10 mouse cellular contexts compared by ENCODE assay signal in the genomic region with DNA sequence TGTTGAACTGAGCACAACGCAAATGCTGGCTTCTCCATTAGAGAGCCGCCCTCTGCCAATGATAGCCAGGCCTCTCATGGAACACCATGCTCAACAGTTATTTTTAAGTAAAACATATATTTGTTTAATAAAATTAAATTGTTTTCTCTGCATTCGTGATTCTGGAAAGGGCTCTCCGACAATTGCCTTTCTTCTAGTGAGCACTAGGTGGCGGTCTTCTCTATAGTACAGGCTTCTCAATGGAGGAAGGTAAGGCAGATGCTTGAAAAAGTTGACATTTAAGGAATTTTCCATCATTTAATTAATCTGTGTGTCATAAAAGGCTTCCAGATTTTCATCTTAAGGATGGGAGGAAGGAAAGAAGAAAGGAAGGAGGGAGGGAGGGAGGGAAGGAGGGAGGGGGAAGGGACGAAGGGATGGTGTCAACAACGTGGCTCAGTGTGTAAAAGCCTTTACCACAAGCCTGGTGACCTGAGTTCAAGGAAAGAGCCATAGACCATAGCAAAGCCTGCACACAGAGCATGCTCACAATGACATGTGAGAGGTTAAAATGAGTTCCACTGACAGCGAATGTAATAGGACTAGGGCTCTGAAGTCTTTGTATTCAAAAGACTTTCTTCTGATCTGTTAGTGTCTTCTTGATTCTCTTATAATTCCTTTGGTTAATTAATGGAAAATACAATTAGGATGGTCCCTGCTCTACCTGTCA. TPM values are rescaled to one million over a fixed set of nuclear protein-coding genes. Genes with fewer than 3 reads are reported as not detected.
DNase-seq lines count a peak whose midpoint lies in the region; ATAC-seq lines count a peak whose summit lies in the region.
"Had no signal": no experiment of that assay in that cellular context is flagged by ENCODE, and none has a peak within 500 bp of the region (broad histone marks: within the 10 kb centered on the region; RNA-seq: fewer than 3 reads in every experiment).

No protein-coding gene starts in this region.

- peak; percentile 62 for DNase-seq in forebrain, embryonic 14.5 days (ENCODE audit: low spot score)
- no peak for DNase-seq in forebrain, embryonic 10.5 days (ENCODE audit: extremely low spot score, low spot score)
- DNase-seq in neural tube, embryonic 10.5 days (ENCODE audit: extremely low spot score, low spot score): no peak
- DNase-seq in c-Kit-positive CD71-negative TER-119-negative erythroid progenitor cells, embryonic 14.5 days (ENCODE audit: low read depth): peak; percentile 16
- DNase-seq in kidney, adult 8-10 months: peak; percentile 6 to 14

- no peaks in the 10 kb centered on the region for H3K4me1 ChIP-seq in forebrain, embryonic 14.5 days (ENCODE audit: control insufficient read depth, insufficient read depth, low read length)
- H3K4me1 ChIP-seq in forebrain, embryonic 10.5 days: peaks cover 23% of the 10 kb centered on the region
- H3K4me1 ChIP-seq in neural tube, embryonic 13.5 days (replicated peaks): no peaks in the 10 kb centered on the region

- no peak overlapping the region for H3K27ac ChIP-seq in forebrain, embryonic 14.5 days (ENCODE audit: low read depth, low read length)
- H3K27ac ChIP-seq in forebrain, embryonic 10.5 days: no peak overlapping the region
- H3K27ac ChIP-seq in neural tube, embryonic 13.5 days (replicated peaks): no peak overlapping the region

- H3K27me3 ChIP-seq in forebrain, embryonic 14.5 days (replicated peaks; ENCODE audit: control insufficient read depth, insufficient read depth, low read length): no peaks in the 10 kb centered on the region
- peaks cover 8% of the 10 kb centered on the region; the same call in 1 of the 2 replicates for H3K27me3 ChIP-seq in forebrain, embryonic 10.5 days (ENCODE audit: poor library complexity, severe bottlenecking)
- H3K27me3 ChIP-seq in neural tube, embryonic 13.5 days: no peaks in the 10 kb centered on the region

- H3K9ac ChIP-seq in forebrain, embryonic 14.5 days (ENCODE audit: low read length): no peak overlapping the region
- H3K9ac ChIP-seq in neural tube, embryonic 13.5 days: no peak overlapping the region

- 0 out of 2 replicates have a peak, but pooled peaks have one; percentile 40 for ATAC-seq in forebrain, embryonic 14.5 days
- ATAC-seq in neural tube, embryonic 13.5 days (ENCODE audit: low read depth): no peak
- peak; percentile 67; the same call in 1 of the 2 replicates for ATAC-seq in megakaryocyte-erythroid progenitor cell, adult 5-6 weeks (replicated peaks; ENCODE audit: low FRiP score, low TSS enrichment, poor library complexity, severe bottlenecking)
- no peak for ATAC-seq in erythroid progenitor cell, adult 5-6 weeks (replicated peaks; ENCODE audit: low FRiP score, poor library complexity, severe bottlenecking)

- H3K4me2 ChIP-seq in forebrain, embryonic 14.5 days (ENCODE audit: low read length): no peak overlapping the region
- peak overlapping the region; percentile 35 for H3K4me2 ChIP-seq in neural tube, embryonic 13.5 days

- no peaks in the 10 kb centered on the region for H3K36me3 ChIP-seq in forebrain, embryonic 14.5 days (ENCODE audit: control insufficient read depth, insufficient read depth, low read length)
- no peaks in the 10 kb centered on the region for H3K36me3 ChIP-seq in forebrain, embryonic 10.5 days (replicated peaks)
- no peaks in the 10 kb centered on the region for H3K36me3 ChIP-seq in neural tube, embryonic 13.5 days

- no peak overlapping the region for H3K4me3 ChIP-seq in forebrain, embryonic 14.5 days (ENCODE audit: low read depth, low read length)
- no peak overlapping the region for H3K4me3 ChIP-seq in forebrain, embryonic 10.5 days
- H3K4me3 ChIP-seq in neural tube, embryonic 13.5 days: no peak overlapping the region

- WGBS in forebrain, embryonic 14.5 days: 38% methylated on average over 8 of the region's 8 CpGs
- WGBS in forebrain, embryonic 10.5 days: 40% methylated on average over 8 of the region's 8 CpGs
- 37% methylated on average over 8 of the region's 8 CpGs for WGBS in neural tube, embryonic 13.5 days

- no peaks in the 10 kb centered on the region for H3K9me3 ChIP-seq in forebrain, embryonic 14.5 days (replicated peaks; ENCODE audit: control insufficient read depth, low read length)
- H3K9me3 ChIP-seq in forebrain, embryonic 10.5 days: no peaks in the 10 kb centered on the region
- no peaks in the 10 kb centered on the region for H3K9me3 ChIP-seq in neural tube, embryonic 13.5 days

RNA-seq across cellular contexts. Expression of a gene that starts 4.4 kb away (rescaled TPM):
- not detected in 2 replicates for polyA plus RNA-seq in forebrain, embryonic 14.5 days (2014; fragmentation: Nextera tagmentation; extraction: Ambion mirVana)
- 2.0 and 2.9 TPM in 2 replicates for polyA plus RNA-seq in forebrain, embryonic 10.5 days (2016; fragmentation: Nextera tagmentation; extraction: Ambion mirVana)
- polyA plus RNA-seq in neural tube, embryonic 13.5 days (2015; fragmentation: Nextera tagmentation; extraction: Ambion mirVana): not detected in 2 replicates
- not detected in 2 replicates for total RNA-seq in megakaryocyte-erythroid progenitor cell, adult 5-6 weeks (2014; fragmentation: Nextera tagmentation)
- not detected in 2 replicates for total RNA-seq in megakaryocyte-erythroid progenitor cell, adult 5-6 weeks (2017)
- not detected in 2 replicates for total RNA-seq in erythroid progenitor cell, adult 5-6 weeks (2015; ENCODE audit: low replicate concordance)
- not detected in 2 replicates for total RNA-seq in erythroid progenitor cell, adult 5-6 weeks (2017; ENCODE audit: low replicate concordance)
- total RNA-seq: adrenal gland, postnatal 36 days; layer of hippocampus, postnatal 25 days had no signal

RNA-seq across cellular contexts. Expression of a gene that starts 14.0 kb away (rescaled TPM):
- not detected in 2 replicates for polyA plus RNA-seq in forebrain, embryonic 14.5 days (2014; fragmentation: Nextera tagmentation; extraction: Ambion mirVana)
- 0.22 and 0.37 TPM in 2 replicates for polyA plus RNA-seq in forebrain, embryonic 10.5 days (2016; fragmentation: Nextera tagmentation; extraction: Ambion mirVana)
- 0.21 TPM in 1 of 2 replicates, not detected in the other for polyA plus RNA-seq in neural tube, embryonic 13.5 days (2015; fragmentation: Nextera tagmentation; extraction: Ambion mirVana)
- not detected in 2 replicates for total RNA-seq in megakaryocyte-erythroid progenitor cell, adult 5-6 weeks (2014; fragmentation: Nextera tagmentation)
- not detected in 2 replicates for total RNA-seq in megakaryocyte-erythroid progenitor cell, adult 5-6 weeks (2017)
- total RNA-seq in erythroid progenitor cell, adult 5-6 weeks (2015; ENCODE audit: low replicate concordance): not detected in 2 replicates
- not detected in 2 replicates for total RNA-seq in erythroid progenitor cell, adult 5-6 weeks (2017; ENCODE audit: low replicate concordance)
- total RNA-seq: layer of hippocampus, postnatal 25 days had no signal

RNA-seq across cellular contexts. Expression of a gene that starts 16.7 kb away (rescaled TPM):
- polyA plus RNA-seq in forebrain, embryonic 14.5 days (2014; fragmentation: Nextera tagmentation; extraction: Ambion mirVana): not detected in 2 replicates
- polyA plus RNA-seq in forebrain, embryonic 10.5 days (2016; fragmentation: Nextera tagmentation; extraction: Ambion mirVana): not detected in 2 replicates
- not detected in 2 replicates for polyA plus RNA-seq in neural tube, embryonic 13.5 days (2015; fragmentation: Nextera tagmentation; extraction: Ambion mirVana)
- not detected in 2 replicates for total RNA-seq in megakaryocyte-erythroid progenitor cell, adult 5-6 weeks (2014; fragmentation: Nextera tagmentation)
- total RNA-seq in megakaryocyte-erythroid progenitor cell, adult 5-6 weeks (2017): not detected in 2 replicates
- not detected in 2 replicates for total RNA-seq in erythroid progenitor cell, adult 5-6 weeks (2015; ENCODE audit: low replicate concordance)
- total RNA-seq in erythroid progenitor cell, adult 5-6 weeks (2017; ENCODE audit: low replicate concordance): not detected in 2 replicates
- total RNA-seq: adrenal gland, postnatal 36 days; layer of hippocampus, postnatal 25 days had no signal

RNA-seq across cellular contexts. Expression of a gene that starts 26.9 kb away (rescaled TPM):
- not detected in 2 replicates for polyA plus RNA-seq in forebrain, embryonic 14.5 days (2014; fragmentation: Nextera tagmentation; extraction: Ambion mirVana)
- 0.37 and 0.64 TPM in 2 replicates for polyA plus RNA-seq in forebrain, embryonic 10.5 days (2016; fragmentation: Nextera tagmentation; extraction: Ambion mirVana)
- not detected in 2 replicates for polyA plus RNA-seq in neural tube, embryonic 13.5 days (2015; fragmentation: Nextera tagmentation; extraction: Ambion mirVana)
- not detected in 2 replicates for total RNA-seq in megakaryocyte-erythroid progenitor cell, adult 5-6 weeks (2014; fragmentation: Nextera tagmentation)
- total RNA-seq in megakaryocyte-erythroid progenitor cell, adult 5-6 weeks (2017): not detected in 2 replicates
- not detected in 2 replicates for total RNA-seq in erythroid progenitor cell, adult 5-6 weeks (2015; ENCODE audit: low replicate concordance)
- not detected in 2 replicates for total RNA-seq in erythroid progenitor cell, adult 5-6 weeks (2017; ENCODE audit: low replicate concordance)
- total RNA-seq: adrenal gland, postnatal 36 days; layer of hippocampus, postnatal 25 days had no signal

RNA-seq across cellular contexts. Expression of a gene that starts 35.5 kb away (rescaled TPM):
- polyA plus RNA-seq in forebrain, embryonic 14.5 days (2014; fragmentation: Nextera tagmentation; extraction: Ambion mirVana): 0.37 TPM in 1 of 2 replicates, not detected in the other
- polyA plus RNA-seq in forebrain, embryonic 10.5 days (2016; fragmentation: Nextera tagmentation; extraction: Ambion mirVana): not detected in 2 replicates
- 0.77 TPM in 1 of 2 replicates, not detected in the other for polyA plus RNA-seq in neural tube, embryonic 13.5 days (2015; fragmentation: Nextera tagmentation; extraction: Ambion mirVana)
- not detected in 2 replicates for total RNA-seq in megakaryocyte-erythroid progenitor cell, adult 5-6 weeks (2014; fragmentation: Nextera tagmentation)
- not detected in 2 replicates for total RNA-seq in megakaryocyte-erythroid progenitor cell, adult 5-6 weeks (2017)
- total RNA-seq in erythroid progenitor cell, adult 5-6 weeks (2015; ENCODE audit: low replicate concordance): not detected in 2 replicates
- total RNA-seq in erythroid progenitor cell, adult 5-6 weeks (2017; ENCODE audit: low replicate concordance): not detected in 2 replicates
- total RNA-seq: adrenal gland, postnatal 36 days; layer of hippocampus, postnatal 25 days had no signal

Comparison
In these comparisons a context has a peak if more than half of its experiments do, and no peak if none do; other contexts are left out.
1. DNase-seq: peak in forebrain, embryonic 14.5 days (single experiment), c-Kit-positive CD71-negative TER-119-negative erythroid progenitor cells, embryonic 14.5 days (single experiment) and kidney, adult 8-10 months (2 of 2); none in forebrain, embryonic 10.5 days (single experiment) and neural tube, embryonic 10.5 days (single experiment).
2. ATAC-seq: peak in forebrain, embryonic 14.5 days (single experiment) and megakaryocyte-erythroid progenitor cell, adult 5-6 weeks (single experiment); none in neural tube, embryonic 13.5 days (single experiment) and erythroid progenitor cell, adult 5-6 weeks (single experiment).